In genomic region chr11:6318559-6318958, GRCm38 (mm10) we compare ENCODE assay signal across 29 mouse cellular contexts. TPM values are rescaled to one million over a fixed set of nuclear protein-coding genes. Genes with fewer than 3 reads are reported as not detected.
A peak's percentile ranks its signal among the peaks of the same experiment; 100 is the strongest.
DNase-seq lines count a peak whose midpoint lies in the region; ATAC-seq lines count a peak whose summit lies in the region.
"Had no signal": no experiment of that assay in that cellular context is flagged by ENCODE, and none has a peak within 500 bp of the region (broad histone marks: within the 10 kb centered on the region; RNA-seq: fewer than 3 reads in every experiment).

No protein-coding gene starts in this region.

- no peaks in the 10 kb centered on the region; the same call in 1 of the 2 replicates for H3K36me3 ChIP-seq in forebrain, embryonic 11.5 days (ENCODE audit: control insufficient read depth, insufficient read depth, low read length)

- H3K4me3 ChIP-seq in forebrain, embryonic 11.5 days (ENCODE audit: low read depth, low read length) = no peak overlapping the region
- H3K4me3 ChIP-seq: embryonic facial prominence, embryonic 10.5 days; embryonic facial prominence, embryonic 13.5 days; erythroblast, embryonic 14.5 days; forebrain, embryonic 13.5 days; gastrocnemius, adult 2 months; heart, embryonic 10.5 days; heart, embryonic 13.5 days had no signal

- H3K4me1 ChIP-seq in forebrain, embryonic 11.5 days (replicated peaks; ENCODE audit: control insufficient read depth, insufficient read depth, low read length) = no peaks in the 10 kb centered on the region
- H3K4me1 ChIP-seq: embryonic facial prominence, embryonic 10.5 days; embryonic facial prominence, embryonic 13.5 days; forebrain, embryonic 13.5 days; heart, embryonic 10.5 days had no signal

- H3K27me3 ChIP-seq in forebrain, embryonic 11.5 days (ENCODE audit: control insufficient read depth, insufficient read depth, low read length) = no peaks in the 10 kb centered on the region
- H3K27me3 ChIP-seq: embryonic facial prominence, embryonic 13.5 days; forebrain, embryonic 13.5 days; heart, embryonic 13.5 days had no signal

- no peak for ATAC-seq in forebrain, embryonic 11.5 days (replicated peaks; ENCODE audit: low FRiP score)
- ATAC-seq: forebrain, embryonic 13.5 days; forebrain, embryonic 16.5 days; hindbrain, postnatal 0 days; inflammation-experienced regulatory T-cells, adult 6 months; intestine, embryonic 16.5 days had no signal

- no peak overlapping the region for H3K4me2 ChIP-seq in forebrain, embryonic 11.5 days (ENCODE audit: low read depth, low read length, severe bottlenecking)
- H3K4me2 ChIP-seq: embryonic facial prominence, embryonic 13.5 days; forebrain, embryonic 13.5 days; heart, embryonic 13.5 days; hindbrain, embryonic 14.5 days had no signal

- H3K9ac ChIP-seq in forebrain, embryonic 11.5 days (ENCODE audit: low read length) = no peak overlapping the region
- H3K9ac ChIP-seq: embryonic facial prominence, embryonic 13.5 days; forebrain, embryonic 13.5 days; heart, embryonic 13.5 days; hindbrain, embryonic 14.5 days had no signal

- no peak overlapping the region for H3K27ac ChIP-seq in forebrain, embryonic 11.5 days (ENCODE audit: low read depth, low read length)
- H3K27ac ChIP-seq: embryonic facial prominence, embryonic 10.5 days; embryonic facial prominence, embryonic 13.5 days; forebrain, embryonic 13.5 days; gastrocnemius, adult 2 months; heart, embryonic 10.5 days; heart, embryonic 13.5 days; hindbrain, embryonic 14.5 days; hindbrain, postnatal 0 days had no signal

- peak; percentile 8 for DNase-seq in heart, adult 11 months
- no peak for DNase-seq in heart, adult 8-10 months (ENCODE audit: low spot score)
- DNase-seq in cerebellum, adult 18-20 months = peak; percentile 61 to 65
- DNase-seq in cerebellum, adult 9-10 months = peak; percentile 70
- DNase-seq in cerebellum, postnatal 36 days = peak; percentile 46 to 50
- DNase-seq in forebrain, embryonic 11.5 days (ENCODE audit: low spot score) = no peak
- DNase-seq in adrenal gland, adult 8-10 months = no peak
- DNase-seq in urinary bladder, postnatal 14 days (ENCODE audit: low spot score) = no peak
- DNase-seq: adrenal gland, postnatal 10 days; B cell, adult 2 months; embryo, embryonic 11 days; gastrocnemius, adult 2 months; gastrocnemius, postnatal 14 days; heart, adult 18-20 months; heart, postnatal 14 days; heart, postnatal 4 days; kidney, adult 18-20 months; kidney, adult 9 months had no signal

- no peaks in the 10 kb centered on the region for H3K9me3 ChIP-seq in forebrain, embryonic 11.5 days (ENCODE audit: control insufficient read depth, low read length)
- H3K9me3 ChIP-seq: embryonic facial prominence, embryonic 10.5 days; embryonic facial prominence, embryonic 13.5 days; forebrain, embryonic 13.5 days; heart, embryonic 10.5 days; heart, embryonic 13.5 days had no signal

- 92% methylated on average over 5 of the region's 5 CpGs for WGBS in forebrain, embryonic 11.5 days

RNA-seq across cellular contexts. Expression of gene Ogdh, which starts 27.1 kb away (rescaled TPM):
- 1,000 to 10,000 TPM; 1,901 to 2,083 (median 1,945) TPM for total RNA-seq in heart, adult 8-10 months (2022)
- polyA plus RNA-seq in forebrain, embryonic 11.5 days (2014; fragmentation: Nextera tagmentation; extraction: Ambion mirVana) = 105 and 109 TPM in 2 replicates
- 100 to 1,000 TPM; 373 to 593 (median 476) TPM for total RNA-seq in adrenal gland, adult 8-10 months (2022)

RNA-seq across cellular contexts. Expression of gene Tmed4, which starts 43.9 kb away (rescaled TPM):
- 100 to 1,000 TPM in 2 of 4 experiments, 10 to 100 TPM in 2; 96.9 to 111 (median 102) TPM for total RNA-seq in heart, adult 8-10 months (2022)
- polyA plus RNA-seq in forebrain, embryonic 11.5 days (2014; fragmentation: Nextera tagmentation; extraction: Ambion mirVana) = 135 and 144 TPM in 2 replicates
- 100 to 1,000 TPM; 116 to 136 (median 128) TPM for total RNA-seq in adrenal gland, adult 8-10 months (2022)

RNA-seq across cellular contexts. Expression of gene Ddx56, which starts 51.0 kb away (rescaled TPM):
- 10 to 100 TPM; 22.6 to 23.5 (median 23.0) TPM for total RNA-seq in heart, adult 8-10 months (2022)
- 104 and 110 TPM in 2 replicates for polyA plus RNA-seq in forebrain, embryonic 11.5 days (2014; fragmentation: Nextera tagmentation; extraction: Ambion mirVana)
- total RNA-seq in adrenal gland, adult 8-10 months (2022) = 10 to 100 TPM; 55.2 to 69.7 (median 60.3) TPM

Comparison
In these comparisons a context has a peak if more than half of its experiments do, and no peak if none do; other contexts are left out.
1. DNase-seq: peak in heart, adult 11 months (single experiment), cerebellum, adult 18-20 months (2 of 2), cerebellum, adult 9-10 months (single experiment) and cerebellum, postnatal 36 days (2 of 2); none in heart, adult 8-10 months (single experiment), forebrain, embryonic 11.5 days (single experiment), adrenal gland, adult 8-10 months (single experiment) and urinary bladder, postnatal 14 days (single experiment).